Mouse (Mus musculus) neural tube, embryonic 13.5 days (tissue): ENCODE data around the gene Milr1. TPM values are rescaled to one million over a fixed set of nuclear protein-coding genes. Genes with fewer than 3 reads are reported as not detected.
"Not testable (repeated sequence)": the region's sequence is repeated elsewhere in the genome, so short reads cannot be mapped to it uniquely, and the experiment has no call there.

ENCODE experiments used
- ATAC-seq: fragments of 200-750 bp; cut with Nextera tagmentation; 2 replicates; pipeline ENCODE4 v1.8.0; 2017; ENCODE audit warnings: low read depth, mild to moderate bottlenecking, moderate TSS enrichment, moderate library complexity
- H3K27ac ChIP-seq: fragments of 300-500 bp; sonication (generic); replicated peaks from 2 replicates; pipeline ENCODE4 v1.5.1; 2015; ENCODE audit warnings: moderate library complexity, mild to moderate bottlenecking, inconsistent platforms
- H3K27me3 ChIP-seq: fragments of 300-500 bp; sonication (generic); 2 replicates; pipeline ENCODE4 v1.6.1; 2015; ENCODE audit warnings: mild to moderate bottlenecking, inconsistent platforms
- H3K36me3 ChIP-seq: fragments of 300-500 bp; sonication (generic); 2 replicates; pipeline ENCODE4 v1.6.1; 2015; ENCODE audit warnings: mild to moderate bottlenecking, inconsistent platforms
- H3K4me1 ChIP-seq: fragments of 300-500 bp; sonication (generic); replicated peaks from 2 replicates; pipeline ENCODE4 v1.6.1; 2015; ENCODE audit warnings: inconsistent platforms
- H3K4me2 ChIP-seq: fragments of 300-500 bp; sonication (generic); 2 replicates; pipeline ENCODE4 v1.6.1; 2015; ENCODE audit warnings: inconsistent platforms, mild to moderate bottlenecking, moderate library complexity
- H3K4me3 ChIP-seq: fragments of 300-500 bp; sonication (generic); 2 replicates; pipeline ENCODE4 v1.5.1; 2015; ENCODE audit warnings: mild to moderate bottlenecking, inconsistent platforms
- H3K9ac ChIP-seq: fragments of 300-500 bp; sonication (generic); 2 replicates; pipeline ENCODE4 v1.6.1; 2015; ENCODE audit warnings: moderate library complexity, mild to moderate bottlenecking, inconsistent platforms
- H3K9me3 ChIP-seq: fragments of 300-500 bp; sonication (generic); 2 replicates; pipeline ENCODE4 v1.6.1; 2016; ENCODE audit warnings: inconsistent platforms
- WGBS: fragments of 180-500 bp; shearing (Covaris S2); methylation state at CpG from one replicate; pipeline ENCODE4 v1.1.7; 2015; 5-methylcytosine and 5-hydroxymethylcytosine counted together
- polyA plus RNA-seq: library from polyadenylated mRNA; unstranded; fragments of >200 nt; fragmentation: Nextera tagmentation; extraction: Ambion mirVana; gene quantifications from 2 replicates; pipeline ENCODE4 v1.2.1, GENCODE M21; 2015

Gene Milr1
- polyA plus RNA-seq, 1 experiment from 2014 or later = 1.3 TPM

GRCm38 (mm10) chr11:106720379-106720778 is 30.6 kb upstream of the Milr1 start:
- Histone ChIP-seq H3K9me3 (no peaks in the 10 kb centered on the region), H3K27me3 (no peaks in the 10 kb centered on the region), H3K9ac (no peak overlapping the region), H3K27ac (no peak overlapping the region), H3K4me3 (no peak overlapping the region), H3K4me1 (peaks cover 6% of the 10 kb centered on the region; the same call in 1 of the 2 replicates), H3K4me2 (no peak overlapping the region), H3K36me3 (no peaks in the 10 kb centered on the region)
- 88% methylated on average over 8 of the region's 8 CpGs for WGBS
- ATAC-seq = no peak

GRCm38 (mm10) chr11:106722831-106723361 is 28.1 kb upstream of the Milr1 start:
- Histone ChIP-seq H3K4me1 (peaks cover 12% of the 10 kb centered on the region), H3K4me3 (no peak overlapping the region), H3K27me3 (no peaks in the 10 kb centered on the region), H3K9ac (no peak overlapping the region), H3K36me3 (no peaks in the 10 kb centered on the region), H3K9me3 (no peaks in the 10 kb centered on the region), H3K27ac (no peak overlapping the region), H3K4me2 (no peak overlapping the region)
- 4% methylated on average over 6 of the region's 7 CpGs for WGBS
- peak; percentile 47; the same call in 1 of the 2 replicates for ATAC-seq

GRCm38 (mm10) chr11:106723611-106724125 is 27.4 kb upstream of the Milr1 start:
- Histone ChIP-seq H3K9me3 (no peaks in the 10 kb centered on the region), H3K4me2 (0 out of 2 replicates have a peak overlapping the region, but pooled peaks have one; percentile 6), H3K27me3 (no peaks in the 10 kb centered on the region), H3K27ac (no peak overlapping the region), H3K4me3 (no peak overlapping the region), H3K4me1 (peaks cover 19% of the 10 kb centered on the region), H3K9ac (no peak overlapping the region), H3K36me3 (no peaks in the 10 kb centered on the region)
- 78% methylated on average over 15 of the region's 15 CpGs for WGBS
- no peak for ATAC-seq

GRCm38 (mm10) chr11:106724176-106724915 is 26.7 kb upstream of the Milr1 start:
- H3K4me2 ChIP-seq = no peak overlapping the region
- H3K9me3 ChIP-seq = no peaks in the 10 kb centered on the region
- ATAC-seq = no peak
- no peak overlapping the region for H3K27ac ChIP-seq
- no peaks in the 10 kb centered on the region for H3K27me3 ChIP-seq
- no peaks in the 10 kb centered on the region for H3K36me3 ChIP-seq
- WGBS = 88% methylated on average over 10 of the region's 10 CpGs
- no peak overlapping the region for H3K9ac ChIP-seq
- H3K4me3 ChIP-seq = no peak overlapping the region
- H3K4me1 ChIP-seq = peaks cover 21% of the 10 kb centered on the region

GRCm38 (mm10) chr11:106724916-106725235 is 26.1 kb upstream of the Milr1 start:
- 94% methylated on average over 9 of the region's 9 CpGs for WGBS

GRCm38 (mm10) chr11:106727967-106728366 is 23.1 kb upstream of the Milr1 start:
- Histone ChIP-seq H3K4me2 (no peak overlapping the region), H3K36me3 (no peaks in the 10 kb centered on the region), H3K4me1 (peaks cover 18% of the 10 kb centered on the region), H3K4me3 (no peak overlapping the region), H3K27me3 (no peaks in the 10 kb centered on the region), H3K9me3 (no peaks in the 10 kb centered on the region), H3K9ac (no peak overlapping the region), H3K27ac (no peak overlapping the region)
- ATAC-seq = no peak
- WGBS = 32% methylated on average over 5 of the region's 5 CpGs

More at GRCm38 (mm10) chr11:106724916-106725235, 26.1 kb upstream of the Milr1 start:
- not testable (repeated sequence) for H3K4me2 ChIP-seq, H3K27me3 ChIP-seq, ATAC-seq, H3K36me3 ChIP-seq, H3K9ac ChIP-seq, H3K27ac ChIP-seq, H3K9me3 ChIP-seq, H3K4me3 ChIP-seq
- H3K4me1 ChIP-seq = peaks cover 21% of the 10 kb centered on the region

GRCm38 (mm10) chr11:106728402-106729366 is 22.3 kb upstream of the Milr1 start:
- Histone ChIP-seq H3K9me3 (no peaks in the 10 kb centered on the region), H3K4me3 (no peak overlapping the region), H3K4me2 (no peak overlapping the region), H3K36me3 (no peaks in the 10 kb centered on the region), H3K27ac (no peak overlapping the region), H3K9ac (no peak overlapping the region), H3K27me3 (no peaks in the 10 kb centered on the region), H3K4me1 (peaks cover 15% of the 10 kb centered on the region)
- WGBS = 86% methylated on average over 10 of the region's 10 CpGs
- no peak for ATAC-seq

GRCm38 (mm10) chr11:106729656-106730055 is 21.4 kb upstream of the Milr1 start:
- no peak overlapping the region for H3K27ac ChIP-seq
- H3K4me3 ChIP-seq = no peak overlapping the region
- peaks cover 15% of the 10 kb centered on the region for H3K4me1 ChIP-seq
- no peak for ATAC-seq
- H3K4me2 ChIP-seq = no peak overlapping the region
- WGBS = 100% methylated on average over 1 of the region's 1 CpGs
- H3K9me3 ChIP-seq = no peaks in the 10 kb centered on the region
- H3K36me3 ChIP-seq = no peaks in the 10 kb centered on the region
- no peak overlapping the region for H3K9ac ChIP-seq
- H3K27me3 ChIP-seq = no peaks in the 10 kb centered on the region

GRCm38 (mm10) chr11:106730714-106731113 is 20.3 kb upstream of the Milr1 start:
- peak overlapping the region; percentile 54; the same call in 1 of the 2 replicates for H3K27ac ChIP-seq
- no peak for ATAC-seq
- 63% methylated on average over 4 of the region's 4 CpGs for WGBS
- H3K9me3 ChIP-seq = no peaks in the 10 kb centered on the region
- H3K9ac ChIP-seq = no peak overlapping the region
- no peak overlapping the region for H3K4me2 ChIP-seq
- H3K4me1 ChIP-seq = peaks cover 15% of the 10 kb centered on the region
- no peak overlapping the region for H3K4me3 ChIP-seq
- no peaks in the 10 kb centered on the region for H3K36me3 ChIP-seq
- no peaks in the 10 kb centered on the region for H3K27me3 ChIP-seq

- no peak overlapping the region for H3K4me2 ChIP-seq
- ATAC-seq = no peak
- H3K36me3 ChIP-seq = no peaks in the 10 kb centered on the region
- peaks cover 17% of the 10 kb centered on the region for H3K4me1 ChIP-seq
- no peaks in the 10 kb centered on the region for H3K9me3 ChIP-seq
- H3K27me3 ChIP-seq = peaks cover 7% of the 10 kb centered on the region
- 56% methylated on average over 3 of the region's 3 CpGs for WGBS
- peak overlapping the region; percentile 72 for H3K27ac ChIP-seq
- H3K9ac ChIP-seq = peak overlapping the region; percentile 48; the same call in 1 of the 2 replicates
- no peak overlapping the region for H3K4me3 ChIP-seq
Observed at GRCm38 (mm10) chr11:106736614-106737013, 14.4 kb upstream of the Milr1 start.

- Histone ChIP-seq H3K9ac (peak overlapping the region; percentile 48), H3K27ac (peak overlapping the region; percentile 72), H3K27me3 (peaks cover 7% of the 10 kb centered on the region), H3K4me1 (peaks cover 17% of the 10 kb centered on the region), H3K9me3 (no peaks in the 10 kb centered on the region), H3K36me3 (no peaks in the 10 kb centered on the region), H3K4me2 (peak overlapping the region; percentile 26), H3K4me3 (no peak overlapping the region)
- ATAC-seq = peak; percentile 60
- WGBS = 10% methylated on average over 12 of the region's 12 CpGs
Observed at GRCm38 (mm10) chr11:106737178-106737621, 13.8 kb upstream of the Milr1 start.

GRCm38 (mm10) chr11:106739116-106739515 is 11.9 kb upstream of the Milr1 start:
- peaks cover 7% of the 10 kb centered on the region for H3K27me3 ChIP-seq
- no peak overlapping the region for H3K4me2 ChIP-seq
- no peaks in the 10 kb centered on the region for H3K9me3 ChIP-seq
- H3K4me3 ChIP-seq = no peak overlapping the region
- 96% methylated on average over 2 of the region's 2 CpGs for WGBS
- no peaks in the 10 kb centered on the region for H3K36me3 ChIP-seq
- no peak overlapping the region for H3K27ac ChIP-seq
- ATAC-seq = no peak
- no peak overlapping the region for H3K9ac ChIP-seq
- H3K4me1 ChIP-seq = peaks cover 17% of the 10 kb centered on the region
